Mouse (Mus musculus) bone marrow macrophage, adult 2 months (primary cell): ENCODE data around the gene Rufy4. TPM values are rescaled to one million over a fixed set of nuclear protein-coding genes. Genes with fewer than 3 reads are reported as not detected.

Experiments used
- H3K27ac ChIP-seq: 2 replicates; pipeline ENCODE4 v1.5.1; 2012; ENCODE audit warnings: low read depth, low read length; ENCODE audit not compliant: insufficient read depth
- H3K4me1 ChIP-seq: 2 replicates; pipeline ENCODE4 v1.6.1; 2012; ENCODE audit warnings: low read length; ENCODE audit not compliant: control insufficient read depth, insufficient read depth
- H3K4me3 ChIP-seq: 2 replicates; pipeline ENCODE4 v1.5.1; 2012; ENCODE audit warnings: mild to moderate bottlenecking, low read length, moderate library complexity; ENCODE audit not compliant: insufficient read depth
- CTCF ChIP-seq: IDR thresholded peaks from 2 replicates; pipeline ENCODE4 v1.5.1; 2012; ENCODE audit warnings: low read depth, mild to moderate bottlenecking, low read length, moderate library complexity
- POLR2A ChIP-seq: IDR thresholded peaks from 2 replicates; pipeline ENCODE4 v1.6.1; 2012; ENCODE audit warnings: mild to moderate bottlenecking, low read depth, low read length, borderline replicate concordance
- polyA plus RNA-seq: library from polyadenylated mRNA; stranded (reverse); fragments of >200 nt; gene quantifications from 2 replicates; pipeline ENCODE4 v1.2.4, GENCODE M21; 2012; ENCODE audit not compliant: missing spikeins, insufficient read depth, insufficient read length

The Rufy4 gene
- polyA plus RNA-seq, 1 experiment, result not detected

DNA sequence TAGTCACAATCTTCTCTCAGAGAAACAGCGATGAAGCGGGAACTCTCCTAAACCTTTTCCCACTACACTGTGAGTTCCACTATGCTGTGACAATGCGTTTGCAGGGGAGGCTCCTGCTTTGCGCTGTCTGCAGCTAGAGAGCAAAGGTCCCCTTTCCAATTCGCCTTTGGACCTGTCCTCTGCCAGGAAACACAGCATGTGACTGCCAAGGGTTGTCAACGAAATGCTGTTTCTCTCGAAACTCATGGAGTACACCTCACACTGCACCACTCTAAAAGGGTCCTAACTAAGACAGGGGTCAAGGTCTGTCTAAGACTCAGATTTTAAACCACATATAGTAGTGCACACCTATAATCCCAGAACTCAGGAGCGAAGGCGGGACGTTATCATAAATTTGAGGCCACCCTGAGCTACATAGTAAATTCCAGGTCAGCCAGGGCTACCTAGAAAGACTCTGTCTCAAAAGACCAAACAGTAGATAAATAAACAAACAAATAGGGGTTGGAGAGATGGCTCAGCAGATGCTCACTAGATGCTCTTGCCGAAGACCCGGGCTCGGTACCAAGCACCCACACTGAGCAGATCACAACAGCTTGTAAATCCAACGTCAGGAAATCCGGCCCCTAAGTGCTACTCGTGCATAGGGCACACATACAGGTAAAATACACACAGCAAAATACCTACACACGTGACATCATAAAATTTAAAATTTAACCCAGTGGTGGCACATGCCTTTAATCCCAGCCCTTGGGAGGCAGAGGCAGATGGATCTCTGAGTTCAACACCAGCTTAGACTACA is 71.5 kb downstream of the Rufy4 start:
- Histone ChIP-seq H3K27ac (no peak overlapping the region), H3K4me3 (no peak overlapping the region)
- TF ChIP-seq POLR2A, result no peak
- TF ChIP-seq CTCF, result no peak

More for the DNA sequence above, 71.5 kb downstream of the Rufy4 start:
- H3K4me1 ChIP-seq, result peaks cover 20% of the 10 kb centered on the region

Other genes starting within 250 kb of the Rufy4 start
- gene Tns1, start 1.1 kb upstream of the Rufy4 start, polyA plus RNA-seq, result 32.8 and 35.5 TPM in 2 replicates
- not detected in 2 replicates for gene Cxcr2, start 28.4 kb downstream of the Rufy4 start, polyA plus RNA-seq
- not detected in 2 replicates for gene Cxcr1, start 69.1 kb downstream of the Rufy4 start, polyA plus RNA-seq
- gene Arpc2, start 110.5 kb downstream of the Rufy4 start, polyA plus RNA-seq, result 973 and 974 TPM in 2 replicates
- not detected in 2 replicates for gene Gpbar1, start 153.0 kb downstream of the Rufy4 start, polyA plus RNA-seq
- 104 and 124 TPM in 2 replicates for gene Aamp, start 159.2 kb downstream of the Rufy4 start, polyA plus RNA-seq
- gene Pnkd, start 159.4 kb downstream of the Rufy4 start, polyA plus RNA-seq, result 37.6 and 37.8 TPM in 2 replicates
- gene Tmbim1, start 180.1 kb downstream of the Rufy4 start, polyA plus RNA-seq, result 73.6 and 74.7 TPM in 2 replicates
- 0.60 and 0.76 TPM in 2 replicates for gene Catip, start 236.6 kb downstream of the Rufy4 start, polyA plus RNA-seq
- 539 and 588 TPM in 2 replicates for gene Slc11a1, start 249.7 kb downstream of the Rufy4 start, polyA plus RNA-seq